Mouse (Mus musculus): ENCODE results near the gene Hmox1. TPM values are rescaled to one million over a fixed set of nuclear protein-coding genes. Genes with fewer than 3 reads are reported as not detected.

Gene Hmox1
- total RNA-seq (2017) = 50.8 to 61.9 TPM (median 55.9 TPM) in 3 replicates

GRCm38 (mm10) chr8:75093399-75094156, at the start of gene Hmox1:
TSS of gene Hmox1 (plus strand) at chr8:75093621.
- peak; percentile 82 for ATAC-seq (replicated peaks; ENCODE audit: insufficient number of reproducible peaks, low FRiP score, low TSS enrichment, poor library complexity, severe bottlenecking)

GRCm38 (mm10) chr8:75046303-75046702, 47.1 kb upstream of the Hmox1 start:
- no peak for ATAC-seq (replicated peaks; ENCODE audit: insufficient number of reproducible peaks, low FRiP score, low TSS enrichment, poor library complexity, severe bottlenecking)

DNA sequence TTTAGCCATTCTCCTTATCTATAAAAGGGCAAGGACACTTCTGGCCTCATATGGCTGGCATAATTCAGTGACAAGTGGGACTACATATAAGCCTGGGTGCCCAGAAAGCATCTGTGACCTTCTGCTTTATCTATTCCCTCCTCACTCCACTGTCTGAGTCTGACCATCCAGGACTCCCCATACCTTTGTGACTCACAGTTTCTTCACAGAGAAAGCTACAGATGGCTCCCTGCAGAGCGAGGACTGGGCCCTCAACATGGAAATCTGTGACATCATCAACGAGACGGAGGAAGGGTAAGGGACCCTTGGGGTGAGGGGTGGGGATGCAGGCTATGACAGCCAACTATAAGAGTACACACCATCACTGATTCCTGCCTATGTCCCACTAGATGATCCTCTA, 45.6 kb upstream of the Hmox1 start:
- no peak for ATAC-seq (replicated peaks; ENCODE audit: insufficient number of reproducible peaks, low FRiP score, low TSS enrichment, poor library complexity, severe bottlenecking)

GRCm38 (mm10) chr8:75053342-75053741, 40.1 kb upstream of the Hmox1 start:
- ATAC-seq (replicated peaks; ENCODE audit: insufficient number of reproducible peaks, low FRiP score, low TSS enrichment, poor library complexity, severe bottlenecking) = no peak

- 0 out of 2 replicates have a peak, but pooled peaks have one; percentile 15 for ATAC-seq (replicated peaks; ENCODE audit: insufficient number of reproducible peaks, low FRiP score, low TSS enrichment, poor library complexity, severe bottlenecking)
Measured at GRCm38 (mm10) chr8:75055673-75056072, 37.7 kb upstream of the Hmox1 start.

DNA sequence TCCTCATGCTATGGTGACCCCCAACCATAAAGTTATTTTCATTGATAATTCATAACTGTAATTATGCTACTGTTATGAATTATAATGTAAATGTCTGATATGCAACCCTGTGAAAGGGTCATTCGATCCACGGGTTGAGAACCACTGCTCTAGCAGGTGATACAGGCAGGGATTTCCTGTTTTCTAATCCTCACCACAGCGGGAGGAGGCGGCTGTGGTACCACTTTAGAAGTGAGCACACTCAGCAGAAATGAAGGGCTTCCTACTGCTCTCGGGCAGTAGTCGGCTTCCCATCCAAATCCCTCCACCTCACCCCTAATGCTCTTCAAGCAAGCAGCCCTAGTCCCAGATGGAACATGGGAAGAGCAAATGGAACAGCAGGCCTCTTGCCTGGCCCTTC, 33.4 kb upstream of the Hmox1 start:
- ATAC-seq (replicated peaks; ENCODE audit: insufficient number of reproducible peaks, low FRiP score, low TSS enrichment, poor library complexity, severe bottlenecking) = no peak

DNA sequence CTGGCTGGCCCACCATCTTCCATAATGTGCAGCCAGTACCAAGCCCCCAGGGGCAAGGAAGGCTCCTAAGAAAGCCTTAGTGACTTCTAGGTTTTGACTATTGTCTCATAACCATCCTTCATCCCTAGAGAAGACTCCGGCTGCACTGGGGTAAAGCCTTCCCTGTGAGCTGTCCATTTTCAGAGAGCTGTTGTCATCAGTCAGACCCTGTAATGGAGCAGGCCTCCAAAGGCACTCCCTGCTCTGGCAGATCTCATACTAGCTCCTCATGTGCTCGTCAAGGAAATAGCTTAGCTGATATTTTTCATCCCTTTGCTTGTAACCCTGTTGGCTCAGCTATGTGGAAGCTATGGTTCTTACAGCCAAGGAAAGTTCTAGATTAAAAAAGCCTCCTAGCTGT, 32.6 kb upstream of the Hmox1 start:
- ATAC-seq (replicated peaks; ENCODE audit: insufficient number of reproducible peaks, low FRiP score, low TSS enrichment, poor library complexity, severe bottlenecking) = no peak

DNA sequence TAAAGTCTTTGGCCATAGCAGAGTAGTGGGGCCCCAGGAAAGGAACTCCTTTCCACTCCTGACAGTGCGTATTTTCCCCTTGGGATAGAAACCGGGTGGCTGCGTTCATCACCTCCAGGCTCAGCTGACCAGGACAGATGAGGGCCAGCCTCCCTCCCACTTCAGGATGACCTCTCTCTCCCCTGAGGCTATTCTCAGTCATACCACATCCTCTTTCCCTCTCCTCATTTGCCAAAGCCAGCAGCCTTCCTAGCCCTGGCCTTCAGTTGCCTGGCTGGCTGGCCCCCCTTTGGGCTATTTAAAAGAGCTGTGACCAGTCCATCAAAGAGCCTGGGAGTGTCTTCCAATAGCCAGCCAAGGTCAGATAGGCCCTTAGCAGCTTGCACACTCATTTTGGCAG, 30.1 kb upstream of the Hmox1 start:
- ATAC-seq (replicated peaks; ENCODE audit: insufficient number of reproducible peaks, low FRiP score, low TSS enrichment, poor library complexity, severe bottlenecking) = peak; percentile 16; the same call in 1 of the 2 replicates

DNA sequence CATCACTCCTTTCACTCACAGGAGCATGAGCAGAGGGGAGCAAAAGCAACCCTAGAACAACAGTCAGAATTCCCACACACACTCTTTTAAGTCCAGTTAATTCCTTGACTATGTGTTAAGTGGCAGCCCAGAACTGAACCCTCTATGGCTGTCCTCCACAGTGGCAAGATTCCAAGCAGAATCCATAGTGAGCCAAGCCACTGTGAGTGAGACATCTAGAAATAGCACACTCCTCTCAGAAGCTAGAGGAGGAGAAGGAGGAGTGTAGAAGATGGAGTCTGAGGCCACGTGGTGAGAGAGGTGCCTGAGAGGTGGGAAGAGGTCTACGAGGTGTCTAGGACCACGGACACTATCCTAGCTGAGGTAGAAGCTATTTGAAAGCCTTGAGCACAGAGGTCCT, 28.6 kb upstream of the Hmox1 start:
- no peak for ATAC-seq (replicated peaks; ENCODE audit: insufficient number of reproducible peaks, low FRiP score, low TSS enrichment, poor library complexity, severe bottlenecking)

GRCm38 (mm10) chr8:75067287-75067686, 26.1 kb upstream of the Hmox1 start:
- ATAC-seq (replicated peaks; ENCODE audit: insufficient number of reproducible peaks, low FRiP score, low TSS enrichment, poor library complexity, severe bottlenecking) = no peak

GRCm38 (mm10) chr8:75070297-75070696, 23.1 kb upstream of the Hmox1 start:
- ATAC-seq (replicated peaks; ENCODE audit: insufficient number of reproducible peaks, low FRiP score, low TSS enrichment, poor library complexity, severe bottlenecking) = no peak

DNA sequence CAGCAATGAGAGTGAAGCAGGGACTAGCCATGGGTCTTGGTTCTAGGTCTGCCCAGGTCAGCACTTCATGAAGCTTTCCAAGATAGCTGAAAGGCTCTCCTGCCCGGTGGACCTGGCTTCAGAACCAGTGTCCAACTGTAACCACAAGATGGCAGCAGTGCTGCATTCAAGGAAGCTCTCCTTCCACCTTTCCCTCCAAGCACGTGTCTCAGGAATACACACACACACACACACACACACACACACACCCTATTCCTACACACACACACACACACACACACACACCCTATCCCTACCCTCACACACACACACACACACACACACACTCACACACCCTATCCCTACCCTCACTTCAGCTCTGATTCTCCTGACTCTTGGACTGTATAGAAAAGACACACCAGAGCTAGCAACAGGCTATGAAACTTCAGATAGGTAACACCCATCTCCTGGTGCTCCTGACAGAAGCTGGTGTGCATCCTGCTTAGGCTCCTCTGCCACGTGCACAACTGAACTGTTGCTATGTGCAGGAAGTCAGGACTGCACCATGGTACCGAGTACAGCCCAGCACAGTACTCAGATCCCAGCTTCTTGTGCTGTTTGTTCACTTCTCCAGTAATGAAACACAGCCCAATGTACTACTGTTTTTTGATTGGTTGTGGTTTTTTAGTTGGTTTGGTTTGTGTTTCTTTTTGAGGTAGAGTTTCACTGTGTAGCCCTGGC, 21.6 kb upstream of the Hmox1 start:
- peak; percentile 65 for ATAC-seq (replicated peaks; ENCODE audit: insufficient number of reproducible peaks, low FRiP score, low TSS enrichment, poor library complexity, severe bottlenecking)

DNA sequence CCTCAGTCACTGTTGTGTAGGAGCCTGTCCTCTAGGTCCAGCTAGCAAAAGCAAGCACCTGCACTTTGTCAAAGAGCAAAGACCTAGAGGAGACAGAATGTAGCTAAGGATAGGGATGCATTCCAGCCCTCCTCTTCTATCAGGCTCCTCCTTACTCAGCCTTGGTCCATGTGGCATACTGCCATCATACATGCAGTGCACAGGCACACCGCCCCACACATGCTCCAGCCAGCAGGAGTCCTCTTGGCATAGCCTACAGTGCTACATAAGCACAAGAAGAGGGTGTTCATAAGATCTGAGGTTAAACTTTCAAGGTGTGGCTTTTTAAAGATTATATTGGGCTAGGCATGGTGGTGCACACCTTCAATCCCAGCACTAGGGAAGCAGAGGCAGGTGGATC, 18.5 kb upstream of the Hmox1 start:
- ATAC-seq (replicated peaks; ENCODE audit: insufficient number of reproducible peaks, low FRiP score, low TSS enrichment, poor library complexity, severe bottlenecking) = no peak

GRCm38 (mm10) chr8:75078215-75078614, 15.2 kb upstream of the Hmox1 start:
- no peak for ATAC-seq (replicated peaks; ENCODE audit: insufficient number of reproducible peaks, low FRiP score, low TSS enrichment, poor library complexity, severe bottlenecking)

DNA sequence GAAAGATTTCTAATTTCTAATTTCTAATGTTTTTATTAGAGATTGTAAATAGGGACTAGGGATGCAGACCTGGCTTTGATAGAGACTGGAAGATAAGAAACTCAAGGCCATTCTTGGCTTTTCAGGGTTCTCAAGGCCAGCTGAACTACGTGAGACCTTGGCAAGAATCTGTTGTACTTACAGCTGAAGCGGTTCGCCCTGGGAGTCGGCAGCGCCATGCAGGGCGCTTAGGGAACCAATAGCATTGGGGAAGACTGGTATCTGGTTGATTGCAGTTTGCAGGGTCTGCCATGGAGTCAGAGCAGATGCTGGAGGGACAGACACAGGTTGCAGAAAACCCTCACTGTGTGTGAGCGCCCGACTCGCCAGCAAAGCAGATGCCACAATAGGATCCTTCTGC, 14.6 kb upstream of the Hmox1 start:
- no peak for ATAC-seq (replicated peaks; ENCODE audit: insufficient number of reproducible peaks, low FRiP score, low TSS enrichment, poor library complexity, severe bottlenecking)

- peak; percentile 46; the same call in 1 of the 2 replicates for ATAC-seq (replicated peaks; ENCODE audit: insufficient number of reproducible peaks, low FRiP score, low TSS enrichment, poor library complexity, severe bottlenecking)
Measured at GRCm38 (mm10) chr8:75081364-75082040, 11.9 kb upstream of the Hmox1 start.

DNA sequence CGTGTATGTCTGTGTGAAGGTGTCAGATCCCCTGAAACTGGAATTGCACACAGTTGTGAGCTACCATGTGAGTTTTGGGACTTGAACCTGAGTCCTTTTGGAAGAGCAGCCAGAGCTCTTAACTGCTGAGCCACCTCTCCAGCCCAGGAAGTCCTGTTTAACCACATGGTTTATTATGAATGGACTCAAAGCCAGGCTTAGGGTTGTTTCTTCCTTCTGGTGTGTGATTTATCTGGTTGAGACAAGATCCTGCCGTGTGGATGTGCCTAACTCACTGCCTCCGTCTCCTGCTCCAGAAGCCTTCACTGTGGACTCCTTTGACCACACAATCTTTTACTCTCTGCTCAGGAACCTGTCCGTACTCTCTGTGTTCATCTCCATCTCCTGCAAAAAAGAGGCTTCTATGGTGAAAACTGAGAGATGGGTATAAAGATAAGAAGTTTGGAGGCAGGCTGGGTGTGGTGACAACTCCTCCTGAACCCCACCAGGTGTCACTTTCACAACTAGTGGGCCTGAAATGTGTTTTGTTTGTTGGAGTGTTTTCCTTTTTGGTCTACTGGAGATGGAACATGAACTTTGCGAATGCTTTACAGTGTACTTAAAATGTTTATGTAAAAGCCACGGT, 11.1 kb upstream of the Hmox1 start:
- no peak for ATAC-seq (replicated peaks; ENCODE audit: insufficient number of reproducible peaks, low FRiP score, low TSS enrichment, poor library complexity, severe bottlenecking)

GRCm38 (mm10) chr8:75083846-75084245, 9.6 kb upstream of the Hmox1 start:
- peak; percentile 66 for ATAC-seq (replicated peaks; ENCODE audit: insufficient number of reproducible peaks, low FRiP score, low TSS enrichment, poor library complexity, severe bottlenecking)

- ATAC-seq (replicated peaks; ENCODE audit: insufficient number of reproducible peaks, low FRiP score, low TSS enrichment, poor library complexity, severe bottlenecking) = no peak
Measured at GRCm38 (mm10) chr8:75084382-75085064, 8.9 kb upstream of the Hmox1 start.

Measured in monocyte, adult 5-6 weeks (primary cell).